Mouse (Mus musculus): ENCODE measurements around the gene Nkiras1. TPM values are rescaled to one million over a fixed set of nuclear protein-coding genes. Genes with fewer than 3 reads are reported as not detected.
"Not testable (repeated sequence)": the region's sequence is repeated elsewhere in the genome, so short reads cannot be mapped to it uniquely, and the experiment has no call there.

The Nkiras1 gene
- polyA plus RNA-seq, 1 experiment from 2014 or later = 12.9 TPM

DNA sequence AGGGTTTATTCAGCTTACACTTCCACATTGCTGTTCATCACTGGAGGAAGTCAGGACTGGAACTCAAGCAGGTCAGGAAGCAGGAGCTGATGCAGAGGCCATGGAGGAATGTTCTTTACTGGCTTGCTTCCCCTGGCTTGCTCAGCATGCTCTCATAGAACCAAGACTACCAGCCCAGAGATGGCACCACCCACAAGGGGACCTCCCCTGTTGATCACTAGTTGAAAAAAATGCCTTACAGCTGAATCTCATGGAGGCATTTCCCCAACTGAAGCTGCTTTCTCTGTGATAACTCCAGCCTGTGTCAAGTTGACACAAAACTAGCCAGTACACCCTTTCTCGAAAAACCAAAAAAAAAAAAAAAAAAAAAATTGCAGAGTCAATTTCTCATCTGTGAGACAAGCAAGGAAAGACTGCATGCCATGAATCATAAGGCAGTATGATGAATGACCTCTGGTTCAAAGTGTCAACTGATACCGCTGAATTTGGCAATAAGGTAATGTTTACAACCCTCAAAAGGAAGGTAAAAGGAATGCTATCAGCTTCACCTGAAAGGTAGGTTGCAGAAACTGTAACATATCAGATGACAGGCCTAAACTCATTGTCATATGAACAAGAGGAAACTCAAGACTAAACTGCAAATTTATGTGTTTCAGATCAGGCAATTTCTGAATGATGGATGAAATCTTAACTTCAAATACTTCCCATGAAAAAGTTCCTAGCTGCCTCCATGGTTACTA lies 34.3 kb upstream of the Nkiras1 start:
- not testable (repeated sequence) for ATAC-seq (ENCODE audit: low FRiP score); H3K9me3 ChIP-seq (ENCODE audit: control insufficient read depth, low read length); DNase-seq (ENCODE audit: low spot score, missing footprints); H3K9ac ChIP-seq (ENCODE audit: low read length); H3K27me3 ChIP-seq (ENCODE audit: control insufficient read depth, insufficient read depth, low read length); H3K4me3 ChIP-seq (ENCODE audit: low read depth, low read length); H3K36me3 ChIP-seq (ENCODE audit: control insufficient read depth, insufficient read depth, low read length); H3K4me2 ChIP-seq; H3K4me1 ChIP-seq (ENCODE audit: control insufficient read depth, insufficient read depth, low read length); H3K27ac ChIP-seq (ENCODE audit: low read depth, low read length)
- WGBS = 89% methylated on average over 2 of the region's 2 CpGs

DNA sequence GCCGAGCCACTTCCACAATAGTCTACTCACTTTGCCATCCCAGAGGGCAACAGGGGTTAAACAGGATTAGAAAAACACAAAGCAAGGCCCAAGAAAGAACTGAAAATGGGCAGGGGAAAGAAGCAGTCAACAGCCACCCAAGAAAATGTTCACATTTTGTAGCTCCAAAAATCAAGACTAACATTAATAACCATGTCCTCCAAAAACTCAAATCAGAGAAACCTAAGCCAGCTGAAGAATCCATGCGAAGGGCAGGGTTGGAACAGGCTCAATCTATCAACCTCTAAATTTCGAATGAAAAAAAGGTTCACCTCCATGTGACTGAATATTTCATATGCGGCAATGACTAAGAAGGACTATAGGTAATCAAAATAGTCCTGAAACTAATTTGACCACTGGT lies 33.6 kb upstream of the Nkiras1 start:
- Histone ChIP-seq H3K27ac (ENCODE audit: low read depth, low read length) (no peak overlapping the region), H3K9me3 (ENCODE audit: control insufficient read depth, low read length) (no peaks in the 10 kb centered on the region), H3K4me1 (ENCODE audit: control insufficient read depth, insufficient read depth, low read length) (no peaks in the 10 kb centered on the region), H3K9ac (ENCODE audit: low read length) (no peak overlapping the region), H3K4me2 (peak overlapping the region; percentile 74), H3K27me3 (ENCODE audit: control insufficient read depth, insufficient read depth, low read length) (no peaks in the 10 kb centered on the region), H3K4me3 (ENCODE audit: low read depth, low read length) (peak overlapping the region; percentile 72), H3K36me3 (ENCODE audit: control insufficient read depth, insufficient read depth, low read length) (no peaks in the 10 kb centered on the region)
- ATAC-seq (ENCODE audit: low FRiP score) (no peak), DNase-seq (ENCODE audit: low spot score, missing footprints) (no peak)
- WGBS = 46% methylated on average over 4 of the region's 4 CpGs

GRCm38 (mm10) chr14:18238131-18238749 lies 32.7 kb upstream of the Nkiras1 start:
- Histone ChIP-seq H3K4me1 (ENCODE audit: control insufficient read depth, insufficient read depth, low read length) (no peaks in the 10 kb centered on the region), H3K27ac (ENCODE audit: low read depth, low read length) (no peak overlapping the region), H3K4me2 (peak overlapping the region; percentile 74), H3K27me3 (ENCODE audit: control insufficient read depth, insufficient read depth, low read length) (no peaks in the 10 kb centered on the region), H3K4me3 (ENCODE audit: low read depth, low read length) (peak overlapping the region; percentile 72), H3K36me3 (ENCODE audit: control insufficient read depth, insufficient read depth, low read length) (no peaks in the 10 kb centered on the region), H3K9ac (ENCODE audit: low read length) (peak overlapping the region; percentile 63), H3K9me3 (ENCODE audit: control insufficient read depth, low read length) (no peaks in the 10 kb centered on the region)
- WGBS = under 1% methylated on average over 66 of the region's 71 CpGs
- DNase-seq (ENCODE audit: low spot score, missing footprints) (peak; percentile 99), ATAC-seq (ENCODE audit: low FRiP score) (peak; percentile 93)

DNA sequence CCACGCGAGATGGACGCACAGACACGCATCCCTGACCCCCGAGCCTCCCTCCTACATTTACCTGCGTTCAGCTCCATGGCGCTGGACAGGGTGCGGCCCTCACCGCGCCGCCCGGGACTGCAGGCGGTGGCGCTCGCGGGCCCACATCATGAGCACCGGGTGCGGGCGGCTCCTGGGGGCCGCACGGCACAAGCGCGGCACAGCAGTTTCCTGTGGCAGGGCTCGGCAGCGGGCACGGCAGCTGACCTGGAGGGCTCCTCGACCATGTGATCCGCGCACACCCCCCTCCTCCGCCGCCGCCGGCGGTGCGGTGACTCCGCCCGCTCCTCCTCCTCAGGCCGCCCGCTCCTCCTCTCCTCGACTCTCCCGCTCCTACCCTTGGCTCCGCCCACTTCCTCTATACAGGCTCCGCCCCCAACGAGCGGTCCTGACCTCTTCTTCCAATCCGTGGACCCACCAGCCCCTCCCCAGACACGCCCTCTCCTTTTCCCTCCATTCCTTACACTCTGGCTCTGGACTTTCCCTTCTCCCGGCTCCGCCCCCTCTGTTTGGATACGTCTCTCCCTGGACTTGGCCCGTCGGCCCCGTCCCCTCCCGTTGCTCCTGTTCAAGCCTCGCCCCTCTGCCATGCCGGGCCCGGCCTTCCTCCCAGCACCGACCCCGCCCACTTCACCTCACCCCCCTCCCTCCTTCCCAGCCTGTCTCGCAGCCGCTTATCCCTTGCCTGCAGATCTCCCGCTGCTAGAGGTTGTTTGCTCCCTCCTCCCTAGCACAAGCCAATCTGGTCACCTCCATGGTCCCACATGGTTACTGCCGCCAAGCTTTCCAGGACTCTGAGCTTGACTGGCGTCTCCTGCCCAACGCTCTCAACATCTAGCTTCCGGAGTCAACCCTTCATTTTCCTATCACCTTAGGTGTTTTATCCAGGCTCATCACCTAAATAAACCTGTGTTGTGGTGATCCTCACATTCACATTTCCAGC lies 31.9 kb upstream of the Nkiras1 start, which contains the start of gene Nr1d2:
Gene Nr1d2, minus strand, starts transcription at position 378 of the 982 bp plus-strand sequence.
- Histone ChIP-seq H3K4me2 (peak within 1 kb of the TSS; percentile 74), H3K36me3 (ENCODE audit: control insufficient read depth, insufficient read depth, low read length) (no peaks in the 10 kb centered on the region), H3K9ac (ENCODE audit: low read length) (peak within 1 kb of the TSS; percentile 63), H3K4me1 (ENCODE audit: control insufficient read depth, insufficient read depth, low read length) (no peaks in the 10 kb centered on the region), H3K27me3 (ENCODE audit: control insufficient read depth, insufficient read depth, low read length) (no peaks in the 10 kb centered on the region), H3K4me3 (ENCODE audit: low read depth, low read length) (peak within 1 kb of the TSS; percentile 72), H3K9me3 (ENCODE audit: control insufficient read depth, low read length) (no peaks in the 10 kb centered on the region), H3K27ac (ENCODE audit: low read depth, low read length) (peak within 1 kb of the TSS; percentile 20; the same call in 1 of the 2 replicates)
- DNase-seq (ENCODE audit: low spot score, missing footprints) = peak; percentile 99
- under 1% methylated on average over 63 of the region's 66 CpGs for WGBS
- peak; percentile 93 for ATAC-seq (ENCODE audit: low FRiP score)

DNA sequence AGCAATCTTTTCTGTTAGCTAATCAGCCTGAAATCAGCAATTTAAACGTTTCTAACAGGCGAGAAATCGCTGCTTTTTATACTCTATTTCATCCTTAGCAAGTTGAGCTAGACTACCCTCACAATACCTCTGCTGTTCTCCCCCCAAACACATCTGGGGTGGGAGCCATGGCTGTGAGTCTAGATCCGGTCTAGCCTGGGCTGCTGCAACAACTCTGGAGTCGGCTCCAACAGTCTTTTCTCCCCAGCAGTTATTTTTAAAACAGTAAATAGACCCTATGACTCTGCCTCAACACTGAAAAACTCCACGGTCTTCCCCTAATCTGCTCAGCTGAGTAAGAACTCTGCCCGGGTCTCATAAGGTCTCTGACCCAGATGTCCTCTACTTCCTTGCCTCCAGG lies 30.8 kb upstream of the Nkiras1 start:
- 74% methylated on average over 7 of the region's 7 CpGs for WGBS
- Histone ChIP-seq H3K9ac (ENCODE audit: low read length) (no peak overlapping the region), H3K4me3 (ENCODE audit: low read depth, low read length) (no peak overlapping the region), H3K27me3 (ENCODE audit: control insufficient read depth, insufficient read depth, low read length) (no peaks in the 10 kb centered on the region), H3K36me3 (ENCODE audit: control insufficient read depth, insufficient read depth, low read length) (no peaks in the 10 kb centered on the region), H3K27ac (ENCODE audit: low read depth, low read length) (no peak overlapping the region), H3K4me1 (ENCODE audit: control insufficient read depth, insufficient read depth, low read length) (no peaks in the 10 kb centered on the region), H3K4me2 (no peak overlapping the region), H3K9me3 (ENCODE audit: control insufficient read depth, low read length) (no peaks in the 10 kb centered on the region)
- DNase-seq (ENCODE audit: low spot score, missing footprints) (no peak), ATAC-seq (ENCODE audit: low FRiP score) (no peak)

- H3K27ac ChIP-seq (ENCODE audit: low read depth, low read length) = no peak overlapping the region
- H3K36me3 ChIP-seq (ENCODE audit: control insufficient read depth, insufficient read depth, low read length) = no peaks in the 10 kb centered on the region
- H3K27me3 ChIP-seq (ENCODE audit: control insufficient read depth, insufficient read depth, low read length) = no peaks in the 10 kb centered on the region
- H3K4me3 ChIP-seq (ENCODE audit: low read depth, low read length) = no peak overlapping the region
- no peak overlapping the region for H3K4me2 ChIP-seq
- H3K9ac ChIP-seq (ENCODE audit: low read length) = no peak overlapping the region
- no peak for DNase-seq (ENCODE audit: low spot score, missing footprints)
- ATAC-seq (ENCODE audit: low FRiP score) = no peak
- H3K9me3 ChIP-seq (ENCODE audit: control insufficient read depth, low read length) = no peaks in the 10 kb centered on the region
- no peaks in the 10 kb centered on the region for H3K4me1 ChIP-seq (ENCODE audit: control insufficient read depth, insufficient read depth, low read length)
- WGBS = 90% methylated on average over 4 of the region's 4 CpGs
These were observed 29.1 kb upstream of the Nkiras1 start for GRCm38 (mm10) chr14:18241786-18242185.

GRCm38 (mm10) chr14:18242638-18243130 lies 28.3 kb upstream of the Nkiras1 start:
- Histone ChIP-seq H3K27me3 (ENCODE audit: control insufficient read depth, insufficient read depth, low read length) (no peaks in the 10 kb centered on the region), H3K4me1 (ENCODE audit: control insufficient read depth, insufficient read depth, low read length) (no peaks in the 10 kb centered on the region), H3K36me3 (ENCODE audit: control insufficient read depth, insufficient read depth, low read length) (no peaks in the 10 kb centered on the region), H3K4me3 (ENCODE audit: low read depth, low read length) (no peak overlapping the region), H3K9ac (ENCODE audit: low read length) (no peak overlapping the region), H3K4me2 (no peak overlapping the region), H3K27ac (ENCODE audit: low read depth, low read length) (no peak overlapping the region), H3K9me3 (ENCODE audit: control insufficient read depth, low read length) (no peaks in the 10 kb centered on the region)
- ATAC-seq (ENCODE audit: low FRiP score) = no peak
- 90% methylated on average over 21 of the region's 21 CpGs for WGBS
- no peak for DNase-seq (ENCODE audit: low spot score, missing footprints)

GRCm38 (mm10) chr14:18261203-18261602 lies 9.7 kb upstream of the Nkiras1 start:
- 85% methylated on average over 3 of the region's 3 CpGs for WGBS

More at GRCm38 (mm10) chr14:18261203-18261602, 9.7 kb upstream of the Nkiras1 start:
- Histone ChIP-seq H3K4me3 (ENCODE audit: low read depth, low read length) (no peak overlapping the region), H3K9ac (ENCODE audit: low read length) (no peak overlapping the region), H3K9me3 (ENCODE audit: control insufficient read depth, low read length) (no peaks in the 10 kb centered on the region; the same call in 1 of the 2 replicates), H3K27me3 (ENCODE audit: control insufficient read depth, insufficient read depth, low read length) (no peaks in the 10 kb centered on the region), H3K27ac (ENCODE audit: low read depth, low read length) (no peak overlapping the region), H3K4me2 (no peak overlapping the region), H3K36me3 (ENCODE audit: control insufficient read depth, insufficient read depth, low read length) (no peaks in the 10 kb centered on the region), H3K4me1 (ENCODE audit: control insufficient read depth, insufficient read depth, low read length) (no peaks in the 10 kb centered on the region)
- ATAC-seq (ENCODE audit: low FRiP score) (no peak), DNase-seq (ENCODE audit: low spot score, missing footprints) (no peak)

Data from midbrain, embryonic 11.5 days (tissue).